Mouse (Mus musculus) heart, adult 8-10 months (tissue): ENCODE measurements around the gene 4930412O13Rik. TPM values are rescaled to one million over a fixed set of nuclear protein-coding genes. Genes with fewer than 3 reads are reported as not detected.

ENCODE experiments used
- DNase-seq: peaks from one replicate; pipeline ENCODE4 v3.0.0; 2022; ENCODE audit warnings: low spot score
- total RNA-seq, 4 experiments: library from RNA; stranded (reverse); gene quantifications; 2 replicates each; pipeline ENCODE4 v1.2.4; 2022

Gene 4930412O13Rik
- total RNA-seq, 4 experiments from 2014 or later: not detected

GRCm38 (mm10) chr2:9897846-9898245 lies 16.8 kb downstream of the 4930412O13Rik start:
- no peak for DNase-seq

DNA sequence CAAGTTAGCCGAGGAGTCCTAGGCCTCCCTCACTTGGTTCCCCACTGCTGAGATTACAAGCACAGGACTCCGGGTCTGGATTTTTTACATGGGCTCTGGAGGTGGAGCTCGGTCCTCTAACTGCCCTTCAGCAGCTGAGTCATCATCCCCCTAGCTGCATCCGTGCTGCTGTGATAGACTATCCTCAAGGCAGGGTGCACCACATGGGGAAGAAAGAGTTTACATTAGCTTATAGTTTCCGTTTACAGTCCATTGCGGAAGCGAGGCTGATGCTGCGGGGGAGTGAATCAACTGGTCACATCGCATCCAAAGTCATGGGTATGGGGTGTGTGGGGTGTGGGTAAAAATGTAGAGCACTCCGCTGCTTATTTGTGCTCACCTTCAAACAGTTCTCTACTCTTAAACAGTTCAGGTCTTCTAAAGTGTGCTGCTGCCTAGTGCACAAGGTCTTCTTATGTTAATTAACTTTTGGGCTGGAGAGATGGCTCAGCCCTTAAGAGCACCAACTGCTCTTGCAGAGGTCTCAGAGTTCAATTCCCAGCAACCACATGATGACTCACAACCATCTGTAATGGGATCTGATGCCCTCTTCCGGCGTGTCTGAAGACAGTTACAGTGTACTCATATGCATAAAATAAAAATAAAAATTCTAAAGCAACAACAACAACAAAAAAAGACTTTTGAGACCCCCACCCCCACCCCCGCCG lies 23.0 kb downstream of the 4930412O13Rik start:
- DNase-seq: no peak

- DNase-seq: no peak
Observed at GRCm38 (mm10) chr2:9905995-9906394, 24.9 kb downstream of the 4930412O13Rik start.

GRCm38 (mm10) chr2:9917602-9918001 lies 36.5 kb downstream of the 4930412O13Rik start:
- DNase-seq: no peak

GRCm38 (mm10) chr2:9918691-9919471 lies 37.8 kb downstream of the 4930412O13Rik start:
- DNase-seq: no peak

GRCm38 (mm10) chr2:9926194-9926904 lies 45.3 kb downstream of the 4930412O13Rik start:
- no peak for DNase-seq

DNA sequence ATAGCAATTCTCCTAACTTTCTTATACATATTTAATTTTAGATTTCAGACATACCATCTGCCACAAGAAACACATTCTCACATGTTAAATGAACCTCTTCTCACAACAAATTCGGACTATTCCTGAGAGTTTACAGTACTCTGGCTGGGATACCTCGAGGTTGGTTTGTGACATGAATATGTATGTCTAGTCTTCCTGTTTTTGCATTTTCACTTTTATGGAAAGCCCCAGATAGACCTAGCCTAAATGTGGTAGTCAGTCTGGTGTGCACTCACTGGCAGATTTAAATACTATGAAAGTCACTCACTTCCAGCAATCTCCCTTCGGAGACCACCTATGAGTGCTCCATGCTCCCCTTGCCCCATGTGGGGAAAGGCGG lies 45.8 kb downstream of the 4930412O13Rik start:
- no peak for DNase-seq

Other genes with a start within 250 kb of the 4930412O13Rik start
- gene 9230102O04Rik, start 8.3 kb downstream of the 4930412O13Rik start, total RNA-seq: not detected
- 1 to 10 TPM; 1.2 to 1.7 (median 1.3) TPM for gene Gata3, start 8.8 kb downstream of the 4930412O13Rik start, total RNA-seq
- 1 to 10 TPM; 7.7 to 8.8 (median 8.0) TPM for gene Taf3, start 167.3 kb downstream of the 4930412O13Rik start, total RNA-seq
- gene Atp5c1, start 199.3 kb downstream of the 4930412O13Rik start, total RNA-seq: 1,000 to 10,000 TPM; 1,366 to 1,665 (median 1,521) TPM
- gene Kin, start 199.3 kb downstream of the 4930412O13Rik start, total RNA-seq: 10 to 100 TPM in 1 of 4 experiments, 1 to 10 TPM in 3; 6.5 to 10.3 (median 8.3) TPM